Mouse (Mus musculus) ES-E14 (cell line): ENCODE data around the gene Lrmda. TPM values are rescaled to one million over a fixed set of nuclear protein-coding genes. Genes with fewer than 3 reads are reported as not detected.

Experiments used
- DNase-seq: peaks from one replicate; pipeline ENCODE4 v3.0.0-alpha.2; 2013; ENCODE audit warnings: low read depth, low spot score
- H3K27ac ChIP-seq: 2 replicates; pipeline ENCODE4 v1.5.1; 2012; ENCODE audit warnings: low read depth, mild to moderate bottlenecking, low read length, moderate library complexity, mixed read lengths; ENCODE audit not compliant: poor library complexity, insufficient read depth, severe bottlenecking
- H3K36me3 ChIP-seq: 2 replicates; pipeline ENCODE4 v1.6.1; 2012; ENCODE audit warnings: mild to moderate bottlenecking, low read length, moderate library complexity, mixed read lengths; ENCODE audit not compliant: control insufficient read depth, poor library complexity, insufficient read depth, severe bottlenecking
- H3K4me1 ChIP-seq, 2 experiments: fragments of 150-350 bp in 1 of 2; sonication (generic) in 1 of 2; 2 replicates each; pipeline ENCODE4 v1.6.1; 2012; ENCODE audit warnings: low read length in 2 of 2, mild to moderate bottlenecking in 1 of 2, mixed read lengths in 1 of 2; ENCODE audit not compliant: control insufficient read depth in 2 of 2, insufficient read depth in 2 of 2, poor library complexity in 1 of 2
- H3K4me3 ChIP-seq, 2 experiments: fragments of 150-350 bp in 1 of 2; sonication (generic) in 1 of 2; 2 replicates each; pipeline ENCODE4 v1.5.1; 2012; ENCODE audit warnings: low read length in 2 of 2, low read depth in 1 of 2, mild to moderate bottlenecking in 1 of 2, mixed read lengths in 1 of 2; ENCODE audit not compliant: insufficient read depth in 1 of 2, poor library complexity in 1 of 2, severe bottlenecking in 1 of 2
- H3K9ac ChIP-seq: 2 replicates; pipeline ENCODE4 v1.6.1; 2012; ENCODE audit warnings: low read depth, mild to moderate bottlenecking, low read length, mixed read lengths; ENCODE audit not compliant: poor library complexity, insufficient read depth, severe bottlenecking
- H3K9me3 ChIP-seq: fragments of 150-350 bp; sonication (generic); 2 replicates; pipeline ENCODE4 v1.6.1; 2012; ENCODE audit warnings: low read depth, mild to moderate bottlenecking, low read length; ENCODE audit not compliant: control insufficient read depth, insufficient read depth
- CHD2 ChIP-seq: IDR thresholded peaks from 2 replicates; pipeline ENCODE4 v1.6.1; 2014; ENCODE audit warnings: mild to moderate bottlenecking, low read depth, low read length, inconsistent platforms
- HCFC1 ChIP-seq: IDR thresholded peaks from 2 replicates; pipeline ENCODE4 v1.6.1; 2012; ENCODE audit warnings: low read length, inconsistent platforms, borderline replicate concordance; ENCODE audit not compliant: insufficient read depth
- MAFK ChIP-seq: IDR thresholded peaks from 2 replicates; pipeline ENCODE4 v1.6.1; 2014; ENCODE audit warnings: mild to moderate bottlenecking, low read depth, low read length, inconsistent platforms; ENCODE audit not compliant: insufficient read depth
- ZC3H11A ChIP-seq: IDR thresholded peaks from 2 replicates; pipeline ENCODE4 v1.6.1; 2012; ENCODE audit warnings: low read depth, mild to moderate bottlenecking, inconsistent platforms, low read length, borderline replicate concordance
- ZNF384 ChIP-seq: IDR thresholded peaks from 2 replicates; pipeline ENCODE4 v1.6.1; 2012; ENCODE audit warnings: low read depth, low read length, inconsistent platforms
- in situ Hi-C, 2 experiments: fragments of 600-800 bp; cut with MboI; formaldehyde crosslinking; loops; one replicate each; pipeline ENCODE4 v1.15.1; 2025; ENCODE audit warnings: low sequenced_read_pairs in 2 of 2, inconsistent platforms in 1 of 2; ENCODE audit not compliant: unreplicated experiment in 2 of 2
- total RNA-seq: library from RNA; depleted of rRNA; stranded (reverse); fragments of 300-350 nt; gene quantifications from 2 replicates; pipeline ENCODE4 v1.2.3, GENCODE M21; 2012

Lrmda gene
- total RNA-seq, 1 experiment: 0.22 TPM

DNA sequence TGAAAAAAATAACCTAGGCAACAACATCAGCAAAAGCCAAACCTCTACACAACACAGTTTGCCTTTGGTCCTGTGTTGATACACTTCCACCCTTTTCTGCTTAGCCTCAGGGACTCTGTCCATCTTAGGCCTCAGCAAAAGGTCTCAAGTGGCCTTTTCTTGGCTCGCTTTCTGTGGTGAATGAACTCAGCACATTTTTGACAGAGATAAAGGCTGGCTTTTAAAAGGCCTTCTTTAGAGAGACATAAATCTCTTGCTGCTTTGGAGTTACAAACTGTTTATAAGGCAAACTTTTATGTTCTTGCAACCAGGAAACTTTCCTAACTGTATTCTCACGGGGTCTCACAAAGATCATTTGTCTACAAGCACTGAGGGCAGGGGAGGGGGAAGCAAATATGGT is 967.2 kb downstream of the Lrmda start:
- in situ Hi-C loops: no loop called here
- Histone ChIP-seq H3K9ac (no peak overlapping the region), H3K4me3 (no peak overlapping the region), H3K4me1 (no peaks in the 10 kb centered on the region), H3K27ac (no peak overlapping the region), H3K36me3 (no peaks in the 10 kb centered on the region), H3K9me3 (no peaks in the 10 kb centered on the region)
- no peak for DNase-seq
- no peak for TF ChIP-seq CHD2
- TF ChIP-seq ZC3H11A: no peak

- Histone ChIP-seq H3K4me3 (no peak overlapping the region), H3K27ac (no peak overlapping the region), H3K36me3 (no peaks in the 10 kb centered on the region), H3K4me1 (no peaks in the 10 kb centered on the region), H3K9me3 (no peaks in the 10 kb centered on the region), H3K9ac (no peak overlapping the region)
- TF ChIP-seq CHD2: no peak
- no peak for TF ChIP-seq ZNF384
- DNase-seq: no peak
- in situ Hi-C loops: no loop called here
Measured at GRCm38 (mm10) chr14:22988090-22988669, 968.7 kb downstream of the Lrmda start.

- H3K27ac ChIP-seq: no peak overlapping the region
- TF ChIP-seq CHD2 (no peak), HCFC1 (no peak), MAFK (no peak), ZNF384 (no peak), ZC3H11A (no peak)
- no peaks in the 10 kb centered on the region for H3K4me1 ChIP-seq
- no peaks in the 10 kb centered on the region for H3K36me3 ChIP-seq
- no peak overlapping the region for H3K9ac ChIP-seq
- in situ Hi-C loops: no loop called here
- no peaks in the 10 kb centered on the region for H3K9me3 ChIP-seq
- no peak overlapping the region for H3K4me3 ChIP-seq
- no peak for DNase-seq
Measured at GRCm38 (mm10) chr14:22995184-22995935, 975.8 kb downstream of the Lrmda start.

DNA sequence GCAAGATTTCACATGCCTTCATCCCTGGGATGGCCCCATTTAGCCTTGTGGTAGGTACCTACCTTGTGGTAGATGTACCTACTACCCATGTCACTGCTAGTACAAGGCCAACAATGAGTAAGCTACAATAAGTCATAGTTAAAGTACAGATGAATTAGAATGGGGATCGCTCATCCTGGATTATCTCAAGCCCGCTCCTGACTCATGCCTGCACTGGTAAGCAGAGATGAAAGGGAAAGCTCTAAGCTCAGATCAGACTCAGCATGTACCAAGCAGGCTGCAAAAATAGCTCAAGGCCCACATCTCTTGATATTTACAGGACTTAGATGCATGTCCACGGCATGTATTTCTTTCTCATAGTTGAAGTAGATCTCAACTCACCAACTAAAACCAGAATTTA is 979.4 kb downstream of the Lrmda start:
- Histone ChIP-seq H3K36me3 (no peaks in the 10 kb centered on the region), H3K4me3 (no peak overlapping the region), H3K9ac (no peak overlapping the region), H3K27ac (no peak overlapping the region), H3K4me1 (no peaks in the 10 kb centered on the region), H3K9me3 (no peaks in the 10 kb centered on the region)
- no peak for TF ChIP-seq ZC3H11A
- no peak for TF ChIP-seq MAFK
- no peak for TF ChIP-seq ZNF384
- TF ChIP-seq CHD2: no peak
- no peak for TF ChIP-seq HCFC1
- in situ Hi-C loops: no loop called here
- DNase-seq: no peak

DNA sequence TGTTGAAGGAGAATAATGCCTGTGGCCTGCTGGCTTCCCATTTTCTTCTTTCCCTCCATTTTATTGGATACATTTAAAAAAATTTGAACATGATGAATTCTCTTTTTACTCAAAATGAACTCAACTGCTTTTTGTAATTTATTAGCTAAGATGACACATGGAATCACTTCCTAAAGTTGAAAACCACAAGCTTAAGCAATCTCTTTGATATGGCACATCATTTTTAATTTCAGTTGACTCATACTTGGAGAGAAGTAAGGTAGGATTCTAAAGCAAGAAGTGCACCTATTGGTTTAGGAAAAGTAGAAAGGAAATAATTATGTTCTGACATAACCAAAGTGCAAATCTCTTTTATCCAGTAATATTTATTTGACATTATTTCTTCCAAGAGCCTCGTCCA is 992.5 kb downstream of the Lrmda start:
- H3K9me3 ChIP-seq: no peaks in the 10 kb centered on the region
- no peaks in the 10 kb centered on the region for H3K36me3 ChIP-seq
- TF ChIP-seq HCFC1: no peak
- no peak for TF ChIP-seq MAFK
- no peak for TF ChIP-seq ZC3H11A
- TF ChIP-seq ZNF384: no peak
- TF ChIP-seq CHD2: no peak
- in situ Hi-C loops: no loop called here
- no peak overlapping the region for H3K4me3 ChIP-seq
- H3K27ac ChIP-seq: no peak overlapping the region
- no peaks in the 10 kb centered on the region for H3K4me1 ChIP-seq
- DNase-seq: no peak
- no peak overlapping the region for H3K9ac ChIP-seq
